Mouse (Mus musculus): Measurements from ENCODE around the gene Zscan12. TPM values are rescaled to one million over a fixed set of nuclear protein-coding genes. Genes with fewer than 3 reads are reported as not detected.

Gene Zscan12
- total and polyA plus RNA-seq, 3 experiments = 10.2 to 14.7 (median 10.6) TPM

DNA sequence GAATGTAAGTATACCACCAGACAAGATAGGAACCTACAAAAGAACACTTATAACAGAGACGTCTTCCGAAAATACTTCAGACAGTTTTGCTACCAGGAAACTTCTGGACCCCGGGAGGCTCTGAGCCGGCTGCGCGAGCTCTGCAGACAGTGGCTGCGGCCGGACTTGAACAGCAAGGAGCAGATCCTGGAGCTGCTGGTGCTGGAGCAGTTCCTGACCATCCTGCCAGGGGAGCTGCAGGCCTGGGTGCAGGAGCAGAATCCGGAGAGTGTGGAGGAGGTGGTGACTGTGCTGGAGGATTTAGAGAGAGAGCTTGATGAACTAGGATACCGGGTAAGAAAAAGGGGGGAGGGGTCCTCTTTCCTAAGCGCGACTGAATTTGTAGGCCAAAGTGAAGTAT lies 1.1 kb downstream of the Zscan12 start:
- no peak overlapping the region for H3K27ac ChIP-seq (ENCODE audit: insufficient read depth, low read depth)
- in situ Hi-C loops (cut with MboI; ENCODE audit: low pct_ligation_motif_present, low pct_unique_long_range_greater_than_20kb, low sequenced_read_pairs) = no loop called here
- H3K4me2 ChIP-seq (ENCODE audit: insufficient read depth, low read depth, poor library complexity, severe bottlenecking) = peak overlapping the region; percentile 44; the same call in 1 of the 2 replicates
- no peaks in the 10 kb centered on the region for H3K27me3 ChIP-seq (replicated peaks)
- H3K9me3 ChIP-seq (replicated peaks; ENCODE audit: low read length) = peaks cover under 1% of the 10 kb centered on the region
- DNase-seq (ENCODE audit: extremely low read depth) = no peak
- peak overlapping the region; percentile 75; the same call in 1 of the 2 replicates for H3K9ac ChIP-seq (ENCODE audit: insufficient read depth, low read depth)
- no peaks in the 10 kb centered on the region for H3K79me2 ChIP-seq (replicated peaks; ENCODE audit: control insufficient read depth, extremely low read depth, insufficient read depth, poor library complexity, severe bottlenecking)
- no peak for TF ChIP-seq ZKSCAN1 (IDR thresholded peaks at IDR 0.05; ENCODE audit: borderline replicate concordance, low read depth, low read length)
- TF ChIP-seq BHLHE40 (IDR thresholded peaks at IDR 0.05; ENCODE audit: low read depth, low read length) = no peak
- TF ChIP-seq RAD21 (IDR thresholded peaks at IDR 0.05; ENCODE audit: low read depth, low read length) = no peak
- no peak for TF ChIP-seq SMC3 (IDR thresholded peaks at IDR 0.05; ENCODE audit: low read depth, low read length)
- TF ChIP-seq E2F4 (IDR thresholded peaks at IDR 0.05; ENCODE audit: insufficient replicate concordance, low read depth, low read length) = no peak
- TF ChIP-seq MXI1 (IDR thresholded peaks at IDR 0.05; ENCODE audit: low read depth, low read length) = no peak
- H3K4me1 ChIP-seq (ENCODE audit: control insufficient read depth in 1 of 2, insufficient read depth in 2 of 2) = peaks cover 3 to 32% of the 10 kb centered on the region in 2 experiments; a peak in 3 of 4 replicates
- peaks cover 9 to 36% of the 10 kb centered on the region in 2 experiments for H3K36me3 ChIP-seq (replicated peaks in 1 of 2; ENCODE audit: control insufficient read depth in 1 of 2, insufficient read depth in 1 of 2, low read length in 1 of 2)
- dilution Hi-C loops (cut with MboI; ENCODE audit: extremely low pct_ligation_motif_present, extremely low pct_unique_long_range_greater_than_20kb, low sequenced_read_pairs) = no loop called here
- peak overlapping the region in 2 of 3 experiments; percentile 75 to 78 for H3K4me3 ChIP-seq (replicated peaks in 1 of 3; ENCODE audit: low read depth in 2 of 3, low read length in 2 of 3, poor library complexity in 1 of 3)

DNA sequence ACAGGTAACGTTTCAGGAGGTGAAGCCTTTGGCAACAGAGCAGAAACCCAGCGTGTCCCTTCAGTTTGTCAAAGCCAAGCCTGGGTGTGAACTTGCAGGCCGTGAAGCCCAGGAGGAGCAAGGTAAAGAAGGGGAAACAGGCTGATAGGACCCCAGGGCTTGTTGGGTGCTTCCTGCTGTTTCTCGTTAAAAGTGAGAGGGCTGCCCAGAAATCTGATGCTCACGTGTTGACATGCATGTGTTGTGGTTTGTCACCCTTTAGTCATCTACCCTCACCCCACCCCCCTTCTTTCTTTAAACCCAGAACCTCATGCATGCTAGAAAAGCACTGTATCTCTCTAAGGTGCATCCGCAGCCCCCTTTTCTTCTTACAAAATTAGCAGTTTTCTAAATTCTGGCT lies 4.0 kb downstream of the Zscan12 start:
- in situ Hi-C loops (cut with MboI; ENCODE audit: low pct_ligation_motif_present, low pct_unique_long_range_greater_than_20kb, low sequenced_read_pairs) = no loop called here
- TF ChIP-seq HCFC1 (IDR thresholded peaks at IDR 0.05; ENCODE audit: low read depth, low read length) (no peak), CHD1 (IDR thresholded peaks at IDR 0.05; ENCODE audit: low read depth, low read length) (no peak), JUN (IDR thresholded peaks at IDR 0.05; ENCODE audit: insufficient read depth, low read depth, low read length) (no peak), NRF1 (IDR thresholded peaks at IDR 0.05; ENCODE audit: low read depth, low read length) (no peak), ELF1 (IDR thresholded peaks at IDR 0.05; ENCODE audit: low read depth, low read length) (no peak), E2F4 (IDR thresholded peaks at IDR 0.05; ENCODE audit: insufficient replicate concordance, low read depth, low read length) (no peak), RAD21 (IDR thresholded peaks at IDR 0.05; ENCODE audit: low read depth, low read length) (no peak), JUND (conservative IDR thresholded peaks at IDR 0.05; ENCODE audit: low read depth, low read length) (no peak), NELFE (IDR thresholded peaks at IDR 0.05; ENCODE audit: low read depth, low read length) (no peak), ZKSCAN1 (IDR thresholded peaks at IDR 0.05; ENCODE audit: borderline replicate concordance, low read depth, low read length) (no peak)
- no peaks in the 10 kb centered on the region for H3K27me3 ChIP-seq (replicated peaks)
- no peak overlapping the region for H3K4me3 ChIP-seq (replicated peaks in 1 of 3; ENCODE audit: low read depth in 2 of 3, low read length in 2 of 3, poor library complexity in 1 of 3)
- no peak overlapping the region for H3K9ac ChIP-seq (ENCODE audit: insufficient read depth, low read depth)
- H3K79me2 ChIP-seq (replicated peaks; ENCODE audit: control insufficient read depth, extremely low read depth, insufficient read depth, poor library complexity, severe bottlenecking) = no peaks in the 10 kb centered on the region
- dilution Hi-C loops (cut with MboI; ENCODE audit: extremely low pct_ligation_motif_present, extremely low pct_unique_long_range_greater_than_20kb, low sequenced_read_pairs) = no loop called here
- no peaks in the 10 kb centered on the region for H3K9me3 ChIP-seq (replicated peaks; ENCODE audit: low read length)
- H3K4me1 ChIP-seq (ENCODE audit: control insufficient read depth in 1 of 2, insufficient read depth in 2 of 2) = peaks cover 3 to 32% of the 10 kb centered on the region in 2 experiments; a peak in 3 of 4 replicates
- DNase-seq (ENCODE audit: extremely low read depth) = no peak
- no peak overlapping the region for H3K4me2 ChIP-seq (ENCODE audit: insufficient read depth, low read depth, poor library complexity, severe bottlenecking)
- no peak overlapping the region for H3K27ac ChIP-seq (ENCODE audit: insufficient read depth, low read depth)
- H3K36me3 ChIP-seq (replicated peaks in 1 of 2; ENCODE audit: control insufficient read depth in 1 of 2, insufficient read depth in 1 of 2, low read length in 1 of 2) = peaks cover 24 to 64% of the 10 kb centered on the region in 2 experiments
